Mouse (Mus musculus) heart, postnatal 0 days (tissue): Measurements from ENCODE around the gene Sez6l.

Source experiments
- CTCF ChIP-seq: IDR thresholded peaks from 2 replicates; pipeline ENCODE4 v1.5.1; 2016; ENCODE audit warnings: antibody characterized with exemption, control low read depth, low read depth
- EP300 ChIP-seq: IDR thresholded peaks from 2 replicates; pipeline ENCODE4 v1.6.1; 2016; ENCODE audit warnings: antibody characterized with exemption, low read depth

GRCm38 (mm10) chr5:112459903-112460302 is 117.1 kb downstream of the Sez6l start:
- TF ChIP-seq CTCF, result no peak
- TF ChIP-seq EP300, result no peak
